Mouse (Mus musculus) erythroid progenitor cell, adult 5-6 weeks (primary cell): Measurements from ENCODE around the gene Ddx55. TPM values are rescaled to one million over a fixed set of nuclear protein-coding genes. Genes with fewer than 3 reads are reported as not detected.

ENCODE experiments used
- ATAC-seq: replicated peaks from 2 replicates; pipeline ENCODE4 v1.8.0; 2016; ENCODE audit warnings: moderate number of reproducible peaks, mild to moderate bottlenecking, moderate TSS enrichment, inconsistent platforms; ENCODE audit not compliant: poor library complexity, low FRiP score, severe bottlenecking
- total RNA-seq, 2 experiments: library from RNA; stranded (forward) in 1 of 2; stranded (reverse) in 1 of 2; fragments of 150-400 nt in 1 of 2; fragments of 186-747, 209-891 nt in 1 of 2; gene quantifications; 2 replicates each; pipeline versions ENCODE4 v1.2.3 to v1.2.4; 2015 to 2017; ENCODE audit warnings: low replicate concordance in 2 of 2

Ddx55 gene
- total RNA-seq, 2 experiments from 2014 or later = 5.0 to 9.6 TPM

DNA sequence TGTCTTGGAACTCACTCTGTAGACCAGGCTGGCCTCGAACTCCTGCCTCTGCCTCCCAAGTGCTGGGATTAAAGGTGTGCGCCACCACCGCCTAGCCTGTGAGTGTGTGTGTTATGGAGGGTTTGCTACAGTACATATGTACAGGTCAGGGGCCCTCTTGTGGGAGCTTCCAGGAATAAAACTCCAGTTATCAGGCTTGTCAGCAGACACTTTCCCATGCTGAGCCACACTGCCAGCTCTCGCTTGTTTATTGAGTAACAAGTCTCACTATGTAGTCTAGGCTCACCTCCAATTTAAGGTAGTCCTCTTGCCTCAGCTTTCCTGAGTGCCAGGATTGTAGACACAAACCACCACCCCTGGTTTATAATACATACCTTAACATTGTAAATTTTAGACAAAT, 51.6 kb downstream of the Ddx55 start:
- no peak for ATAC-seq

DNA sequence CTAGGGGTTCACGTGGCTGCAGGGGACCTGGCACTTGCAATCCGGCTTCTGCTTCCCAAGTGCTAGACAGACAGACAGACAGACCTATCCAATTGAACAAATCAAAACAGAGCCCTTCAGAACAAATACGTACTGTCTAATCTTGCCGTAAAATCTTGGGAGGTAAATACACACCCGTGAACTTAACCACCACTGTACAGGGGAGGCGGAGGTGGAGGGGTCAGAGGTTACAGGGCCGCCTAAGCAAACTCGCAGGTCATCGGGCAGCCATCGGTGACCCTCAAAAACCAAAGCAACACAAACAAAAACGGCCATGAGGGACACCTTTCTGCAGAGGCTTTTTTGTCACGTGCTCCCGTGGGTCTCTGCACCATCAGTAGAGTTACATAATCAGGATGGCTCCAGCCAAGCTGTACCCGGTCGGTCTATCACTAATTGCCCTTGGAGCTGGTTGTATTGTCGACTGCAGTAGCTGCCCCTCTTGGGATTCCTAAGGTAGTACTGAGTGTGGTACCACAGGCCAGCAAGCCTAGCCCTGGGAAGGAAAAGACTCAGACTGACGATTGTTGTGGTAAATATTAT, 52.5 kb downstream of the Ddx55 start:
- no peak for ATAC-seq

DNA sequence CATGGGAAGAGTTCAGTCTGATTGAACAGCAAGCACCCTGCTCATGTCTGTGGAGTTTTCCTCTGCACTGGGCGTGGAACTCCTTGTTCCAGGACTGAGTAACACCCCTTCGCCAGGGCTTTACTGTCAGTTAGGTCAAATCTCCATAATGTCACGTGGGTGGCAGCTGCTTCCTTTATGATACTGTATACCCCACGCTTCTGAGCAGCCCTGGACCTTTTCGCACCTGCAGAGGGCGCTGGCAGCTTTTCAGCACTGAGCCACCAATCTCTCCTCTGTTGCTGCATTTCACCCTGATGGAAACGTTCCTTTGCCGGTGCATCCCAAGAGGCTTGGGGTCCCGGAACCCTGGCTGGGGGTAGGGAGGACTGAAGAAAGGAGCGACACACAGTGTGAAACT, 58.3 kb downstream of the Ddx55 start:
- 0 out of 2 replicates have a peak, but pooled peaks have one; percentile 30 for ATAC-seq

GRCm38 (mm10) chr5:124614709-124615108, 62.0 kb downstream of the Ddx55 start:
- no peak for ATAC-seq

DNA sequence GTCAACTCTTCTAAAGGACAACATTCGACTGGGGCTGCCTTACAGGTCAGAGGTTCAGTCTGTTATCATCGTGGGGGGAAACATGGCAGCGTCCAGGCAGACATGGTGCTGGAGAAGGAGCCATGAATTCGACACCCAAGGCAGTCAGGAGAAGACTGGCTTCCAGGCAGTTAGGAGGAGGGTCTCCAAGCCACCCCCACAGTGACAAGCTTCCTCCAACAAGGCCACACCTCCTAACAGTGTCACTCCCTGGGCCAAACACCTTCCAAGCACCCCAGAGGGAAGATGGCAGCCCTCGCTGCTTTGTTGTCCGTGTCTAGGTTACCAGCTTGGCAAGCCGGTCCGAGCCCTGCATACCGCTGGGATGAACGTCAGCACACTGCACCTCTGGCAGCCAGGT, 66.0 kb downstream of the Ddx55 start:
- no peak for ATAC-seq

Other genes with a start within 250 kb of the Ddx55 start
- 39.0 and 47.6 TPM in 2 replicates for gene Mphosph9, start 224.9 kb upstream of the Ddx55 start, total RNA-seq (2015; ENCODE audit: low replicate concordance)
- 54.2 and 56.6 TPM in 2 replicates for gene Mphosph9, start 224.9 kb upstream of the Ddx55 start, total RNA-seq (2017; ENCODE audit: low replicate concordance)
- 2.9 and 8.4 TPM in 2 replicates for gene 2810006K23Rik, start 224.8 kb upstream of the Ddx55 start, total RNA-seq (2015; ENCODE audit: low replicate concordance)
- gene 2810006K23Rik, start 224.8 kb upstream of the Ddx55 start, total RNA-seq (2017; ENCODE audit: low replicate concordance) = 5.1 and 6.2 TPM in 2 replicates
- 80.5 and 89.0 TPM in 2 replicates for gene Cdk2ap1, start 189.8 kb upstream of the Ddx55 start, total RNA-seq (2015; ENCODE audit: low replicate concordance)
- 70.8 and 92.4 TPM in 2 replicates for gene Cdk2ap1, start 189.8 kb upstream of the Ddx55 start, total RNA-seq (2017; ENCODE audit: low replicate concordance)
- gene Sbno1, start 126.9 kb upstream of the Ddx55 start, total RNA-seq (2015; ENCODE audit: low replicate concordance) = 43.6 and 59.9 TPM in 2 replicates
- gene Sbno1, start 126.9 kb upstream of the Ddx55 start, total RNA-seq (2017; ENCODE audit: low replicate concordance) = 84.5 and 106 TPM in 2 replicates
- gene Kmt5a, start 112.9 kb upstream of the Ddx55 start, total RNA-seq (2015; ENCODE audit: low replicate concordance) = 307 and 377 TPM in 2 replicates
- 344 and 488 TPM in 2 replicates for gene Kmt5a, start 112.9 kb upstream of the Ddx55 start, total RNA-seq (2017; ENCODE audit: low replicate concordance)
- gene Rilpl2, start 74.5 kb upstream of the Ddx55 start, total RNA-seq (2015; ENCODE audit: low replicate concordance) = 7.1 and 7.9 TPM in 2 replicates
- gene Rilpl2, start 74.5 kb upstream of the Ddx55 start, total RNA-seq (2017; ENCODE audit: low replicate concordance) = 5.3 and 7.0 TPM in 2 replicates
- 1.7 and 7.9 TPM in 2 replicates for gene Snrnp35, start 69.7 kb upstream of the Ddx55 start, total RNA-seq (2015; ENCODE audit: low replicate concordance)
- 9.0 TPM in 1 of 2 replicates, not detected in the other for gene Snrnp35, start 69.7 kb upstream of the Ddx55 start, total RNA-seq (2017; ENCODE audit: low replicate concordance)
- gene Rilpl1, start 21.5 kb upstream of the Ddx55 start, total RNA-seq (2015; ENCODE audit: low replicate concordance) = not detected in 2 replicates
- gene Rilpl1, start 21.5 kb upstream of the Ddx55 start, total RNA-seq (2017; ENCODE audit: low replicate concordance) = not detected in 2 replicates
- gene Tmed2, start 12.2 kb upstream of the Ddx55 start, total RNA-seq (2015; ENCODE audit: low replicate concordance) = 454 and 638 TPM in 2 replicates
- 524 and 584 TPM in 2 replicates for gene Tmed2, start 12.2 kb upstream of the Ddx55 start, total RNA-seq (2017; ENCODE audit: low replicate concordance)
- 17.7 and 21.0 TPM in 2 replicates for gene Eif2b1, start 26.3 kb downstream of the Ddx55 start, total RNA-seq (2015; ENCODE audit: low replicate concordance)
- 7.8 and 15.2 TPM in 2 replicates for gene Eif2b1, start 26.3 kb downstream of the Ddx55 start, total RNA-seq (2017; ENCODE audit: low replicate concordance)
- gene Gtf2h3, start 26.3 kb downstream of the Ddx55 start, total RNA-seq (2015; ENCODE audit: low replicate concordance) = 6.1 and 20.5 TPM in 2 replicates
- gene Gtf2h3, start 26.3 kb downstream of the Ddx55 start, total RNA-seq (2017; ENCODE audit: low replicate concordance) = 4.7 and 16.6 TPM in 2 replicates
- gene Atp6v0a2, start 75.7 kb downstream of the Ddx55 start, total RNA-seq (2015; ENCODE audit: low replicate concordance) = 3.8 and 7.2 TPM in 2 replicates
- gene Atp6v0a2, start 75.7 kb downstream of the Ddx55 start, total RNA-seq (2017; ENCODE audit: low replicate concordance) = 7.6 and 8.5 TPM in 2 replicates
- under 0.01 TPM in 1 of 2 replicates, not detected in the other for gene Dnah10, start 172.2 kb downstream of the Ddx55 start, total RNA-seq (2015; ENCODE audit: low replicate concordance)
- gene Dnah10, start 172.2 kb downstream of the Ddx55 start, total RNA-seq (2017; ENCODE audit: low replicate concordance) = not detected in 2 replicates